Mouse (Mus musculus) neural tube, embryonic 10.5 days (tissue): ENCODE data around the gene Eaf2.
A peak's percentile ranks its signal among the peaks of the same experiment; 100 is the strongest.
"Not testable (repeated sequence)": the region's sequence is repeated elsewhere in the genome, so short reads cannot be mapped to it uniquely, and the experiment has no call there.

ENCODE experiments used
- DNase-seq: peaks from one replicate; pipeline ENCODE4 v3.0.0-alpha.2; 2017; ENCODE audit warnings: low spot score; ENCODE audit errors: extremely low spot score

Gene Eaf2

DNA sequence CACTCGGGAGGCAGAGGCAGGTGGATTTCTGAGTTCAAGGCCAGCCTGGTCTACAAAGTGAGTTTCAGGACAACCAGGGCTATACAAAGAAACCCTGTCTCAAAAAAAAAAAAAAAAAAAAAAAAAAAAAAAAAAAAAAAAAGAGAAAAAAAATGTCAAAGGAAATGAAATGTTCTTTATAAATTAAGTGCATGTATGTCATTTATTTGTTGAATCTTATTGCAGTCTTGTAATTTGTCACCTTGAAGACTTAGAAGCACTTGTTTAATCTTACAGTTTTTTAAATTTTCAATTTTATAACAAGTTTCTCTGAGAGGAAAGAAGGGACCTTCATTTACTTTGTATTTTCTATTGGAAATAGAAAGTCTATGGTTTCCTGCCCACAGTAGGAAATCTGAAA lies 27.9 kb downstream of the Eaf2 start:
- not testable (repeated sequence) for DNase-seq

DNA sequence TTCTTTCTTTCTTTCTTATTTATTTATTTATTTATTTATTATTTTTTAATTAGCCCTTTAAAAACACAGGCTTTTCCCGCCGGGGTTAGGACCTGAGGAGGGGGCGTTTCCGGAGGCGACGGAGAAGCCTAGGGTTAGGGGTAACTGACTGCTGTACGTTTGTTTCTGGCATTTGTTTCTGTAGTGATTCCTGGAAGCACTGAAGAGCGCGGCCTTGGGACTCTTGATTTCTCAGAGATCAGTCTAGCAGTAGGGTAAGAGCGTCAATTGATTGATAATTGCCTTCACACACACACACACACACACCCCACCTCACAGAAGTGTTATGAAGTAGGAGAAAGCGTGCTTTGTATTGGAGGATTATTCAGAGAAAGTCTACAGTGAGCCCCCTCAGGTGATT lies 46.0 kb downstream of the Eaf2 start:
- no peak for DNase-seq

DNA sequence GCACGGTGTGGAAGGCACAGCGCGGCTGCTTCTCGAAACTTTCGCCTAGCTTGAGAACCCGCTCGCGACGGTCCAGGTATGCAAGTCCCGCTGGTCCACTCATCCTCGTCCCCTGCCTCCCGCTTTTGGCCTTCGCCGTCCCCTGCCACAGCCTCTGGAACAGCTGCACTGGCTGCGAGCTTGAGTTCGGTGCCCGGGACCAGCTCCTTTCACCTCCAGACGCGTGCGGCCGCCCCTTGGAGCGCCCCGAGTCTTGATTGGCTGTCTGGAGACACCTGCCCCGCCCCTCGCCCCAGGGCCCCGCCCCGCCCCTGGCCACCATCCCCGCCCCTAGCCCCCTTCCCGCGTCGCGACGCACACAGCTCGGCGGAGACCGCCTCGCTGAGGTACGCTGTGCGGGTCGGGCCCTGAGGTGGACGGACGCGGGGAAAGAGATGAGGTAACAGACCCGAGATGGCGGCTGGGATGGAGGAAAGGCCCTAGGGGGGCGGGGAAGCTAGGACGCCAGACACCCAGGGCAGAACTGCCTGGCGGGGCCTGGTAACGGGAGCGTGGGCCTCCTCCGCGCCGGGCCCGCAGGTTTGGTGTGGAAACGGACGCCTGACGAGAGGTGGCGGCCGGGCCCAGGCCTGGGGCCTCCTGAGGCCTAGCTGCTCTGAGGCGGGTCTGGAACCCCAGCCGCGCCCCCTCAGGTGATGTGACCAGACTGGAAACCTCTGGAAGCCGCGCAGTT lies 46.6 kb downstream of the Eaf2 start, which contains the start of gene Iqcb1:
Gene Iqcb1, plus strand, starts transcription at position 332 of the 733 bp plus-strand sequence.
- peak; percentile 91 for DNase-seq

DNA sequence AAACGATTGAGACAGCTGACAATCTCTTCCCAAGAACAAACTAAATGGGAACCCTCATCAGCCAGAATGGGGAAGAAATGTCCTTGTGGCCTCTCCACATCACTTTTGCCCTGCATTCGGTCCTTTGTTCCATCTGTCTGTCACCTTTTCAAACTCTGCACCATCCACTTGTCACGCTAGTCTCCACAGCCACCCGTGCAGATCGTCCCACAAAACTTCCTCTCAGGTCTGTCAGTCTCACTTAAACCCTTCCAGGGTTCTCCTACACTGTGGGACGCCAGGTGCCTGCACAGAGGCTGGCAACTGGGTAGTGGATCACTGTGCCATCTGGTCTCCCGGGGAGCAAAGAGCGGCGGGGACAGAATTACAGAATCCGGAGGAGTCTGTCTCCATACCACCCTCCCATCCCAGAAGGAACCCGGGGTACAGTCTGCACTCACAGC lies 47.2 kb downstream of the Eaf2 start:
- DNase-seq = no peak

DNA sequence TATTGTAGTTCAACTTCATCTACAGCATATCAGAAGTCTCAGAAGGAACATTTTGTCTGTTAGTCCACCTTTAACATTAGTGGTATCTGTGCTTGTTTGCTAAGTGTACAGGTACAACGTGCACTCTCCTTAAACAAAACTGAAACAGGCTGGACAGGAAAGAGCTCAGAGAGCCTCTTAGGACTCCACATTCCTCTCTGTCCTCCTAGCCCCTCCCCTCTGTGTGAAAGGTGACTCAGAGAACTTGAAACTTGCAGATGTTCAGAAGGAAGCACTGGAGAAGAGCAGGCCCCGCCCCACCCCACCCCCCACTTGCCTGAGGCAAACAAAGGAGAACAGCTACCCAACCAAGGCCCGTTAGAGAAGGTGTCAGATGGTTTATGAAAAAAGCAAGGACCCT lies 53.3 kb downstream of the Eaf2 start:
- peak; percentile 22 for DNase-seq

DNA sequence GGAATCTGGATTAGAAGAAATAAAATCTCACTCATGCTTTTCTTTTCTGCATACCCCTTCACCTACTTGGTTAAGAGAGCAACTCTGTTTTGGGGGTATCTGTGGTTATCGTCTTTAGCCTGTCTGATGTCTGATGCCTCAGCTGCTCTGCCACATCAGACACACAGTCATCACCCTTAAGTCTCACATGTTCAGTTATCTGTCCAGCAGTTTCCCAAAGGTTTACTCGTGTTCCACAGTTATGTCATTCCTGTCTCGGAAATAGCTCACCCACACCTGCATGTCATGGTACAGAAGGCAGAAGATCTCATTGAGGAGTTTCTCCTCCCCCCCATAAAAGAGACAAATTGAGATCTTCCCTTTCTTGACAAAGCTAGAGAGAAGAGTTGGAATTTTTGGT lies 54.1 kb downstream of the Eaf2 start:
- no peak for DNase-seq

DNA sequence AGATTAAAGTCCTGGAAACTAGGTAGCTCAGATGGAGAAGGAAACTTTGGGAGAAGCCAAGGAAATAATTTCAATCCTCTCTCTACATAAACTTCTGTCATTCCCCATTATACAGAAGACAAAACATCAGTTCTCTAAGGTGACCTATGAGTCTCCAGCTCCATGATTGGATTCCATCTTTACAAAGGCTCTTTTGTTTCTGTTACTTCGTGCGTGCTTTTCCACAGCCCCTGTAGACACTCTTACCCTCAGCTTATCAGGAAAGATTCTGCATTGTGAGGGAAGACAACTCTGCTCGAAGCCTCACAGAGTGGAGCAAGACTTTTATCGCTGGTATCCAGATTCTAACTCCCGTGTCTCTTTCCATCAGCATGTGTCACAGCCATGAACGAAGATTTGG lies 54.8 kb downstream of the Eaf2 start:
- no peak for DNase-seq

DNA sequence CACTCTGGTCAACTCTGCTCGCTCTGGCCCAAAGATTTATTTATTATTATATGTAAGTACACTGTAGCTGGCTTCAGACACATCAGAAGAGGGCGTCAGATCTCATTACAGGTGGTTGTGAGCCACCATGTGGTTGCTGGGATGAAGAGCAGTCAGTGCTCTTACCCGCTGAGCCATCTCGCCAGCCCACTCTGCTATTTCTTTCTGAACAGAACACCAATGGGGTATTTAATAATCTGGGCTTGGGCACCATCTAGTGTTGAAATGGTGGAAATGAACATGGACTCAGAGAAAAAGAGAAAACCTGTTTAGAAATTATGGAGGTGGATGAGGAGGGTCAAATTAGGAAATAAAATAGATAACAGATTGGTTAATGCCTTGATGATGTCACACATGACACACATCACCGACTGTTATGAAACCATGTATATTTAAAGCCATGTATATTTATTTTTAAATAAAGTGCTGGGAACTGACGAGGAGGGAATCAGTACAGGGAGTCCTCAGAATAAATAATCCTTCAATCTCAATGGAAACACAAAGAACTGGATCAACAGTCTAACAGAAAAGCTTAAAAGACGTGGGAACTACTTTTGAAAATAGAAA lies 57.4 kb downstream of the Eaf2 start:
- DNase-seq = peak; percentile 50

DNA sequence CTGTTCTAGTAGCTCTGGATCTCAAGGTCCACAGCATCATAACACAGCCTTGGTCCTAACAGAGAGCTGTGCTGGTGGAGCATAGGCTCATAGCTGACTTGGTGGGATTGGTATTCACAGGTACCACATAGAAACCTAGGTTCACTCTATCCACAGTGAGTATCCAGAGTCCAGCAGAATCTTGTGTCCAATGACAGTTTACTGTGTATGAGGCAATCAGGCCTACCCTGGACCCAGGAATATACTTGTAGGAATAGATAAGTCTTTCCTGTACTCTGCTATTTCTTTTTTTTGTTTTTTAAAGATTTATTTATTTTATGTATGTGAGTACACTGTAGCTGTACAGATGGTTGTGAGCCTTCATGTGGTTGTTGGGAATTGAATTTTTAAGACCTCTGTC lies 57.9 kb downstream of the Eaf2 start:
- DNase-seq = no peak

DNA sequence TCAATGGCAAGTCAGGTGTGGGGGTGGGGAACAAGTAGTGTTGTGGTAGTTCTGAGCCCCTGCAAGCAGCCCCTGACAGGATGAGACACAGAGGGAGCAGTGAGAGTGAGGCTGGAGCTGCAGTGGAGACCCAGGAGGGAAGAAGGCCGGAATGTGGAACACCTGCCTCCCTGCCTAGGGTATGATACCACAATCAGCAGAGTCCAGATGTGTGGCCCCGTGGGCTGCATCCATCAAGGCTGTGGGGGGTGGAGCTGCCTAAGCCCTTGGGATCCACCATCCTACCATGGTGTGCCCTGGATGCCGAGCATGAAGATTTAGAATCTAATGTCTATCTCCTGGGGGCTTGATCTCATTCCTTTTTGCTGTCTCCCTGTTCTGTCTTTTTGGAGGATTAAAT lies 61.1 kb downstream of the Eaf2 start:
- DNase-seq = no peak

DNA sequence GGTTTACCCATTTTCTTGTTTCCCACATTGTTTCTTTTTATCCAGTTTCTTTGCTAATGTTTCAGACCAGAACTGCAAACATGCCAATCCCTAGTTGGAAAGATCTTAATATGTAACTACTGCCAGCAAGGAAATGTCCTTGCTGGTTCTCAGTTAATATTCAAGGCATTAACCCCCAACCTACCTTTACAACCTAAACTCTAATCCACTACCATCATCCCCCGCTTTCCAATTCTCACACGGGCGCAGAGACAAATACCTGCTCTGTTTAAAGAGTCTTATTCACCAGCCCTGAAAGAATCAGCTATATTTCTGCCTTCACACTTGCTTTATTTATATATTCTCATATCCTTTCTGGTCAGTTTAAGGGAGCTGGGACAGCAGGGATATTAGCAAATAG lies 66.2 kb downstream of the Eaf2 start:
- DNase-seq = no peak

DNA sequence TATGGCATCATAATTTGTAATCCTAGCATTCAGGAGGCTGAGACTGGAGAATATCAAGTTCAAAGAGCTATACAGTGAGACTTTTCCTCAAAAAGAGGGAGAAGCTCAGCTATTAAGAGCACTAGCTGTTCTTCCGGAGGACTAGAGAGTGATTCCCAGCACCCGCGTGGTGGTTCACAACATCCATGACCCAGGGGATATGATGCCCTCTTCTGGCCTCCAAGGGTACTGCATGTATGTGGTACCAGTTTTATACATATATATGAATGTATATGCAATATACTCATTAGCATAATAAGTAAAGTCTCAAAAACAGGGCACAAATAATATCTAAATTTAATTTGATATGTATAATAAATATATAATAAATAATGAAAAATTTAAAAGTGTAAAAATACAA lies 72.4 kb downstream of the Eaf2 start:
- no peak for DNase-seq

DNA sequence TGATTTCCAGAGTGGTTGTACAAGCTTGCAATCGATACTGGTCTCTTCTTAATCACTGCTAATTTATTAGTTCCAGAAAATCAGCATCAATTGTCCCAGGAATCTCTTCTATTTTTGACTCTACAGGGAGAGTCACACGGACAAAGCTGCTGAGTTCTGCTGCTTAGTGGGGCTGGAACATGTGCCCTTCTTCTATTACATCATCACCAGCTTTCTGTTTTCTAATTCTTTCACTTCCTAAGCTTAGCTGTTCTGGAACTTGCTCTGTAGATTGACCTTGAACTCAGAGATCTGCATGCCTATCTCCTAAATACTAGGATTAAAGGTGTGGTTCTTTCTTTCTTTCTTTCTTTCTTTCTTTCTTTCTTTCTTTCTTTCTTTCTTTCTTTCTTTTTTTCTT lies 76.5 kb downstream of the Eaf2 start:
- DNase-seq = no peak

DNA sequence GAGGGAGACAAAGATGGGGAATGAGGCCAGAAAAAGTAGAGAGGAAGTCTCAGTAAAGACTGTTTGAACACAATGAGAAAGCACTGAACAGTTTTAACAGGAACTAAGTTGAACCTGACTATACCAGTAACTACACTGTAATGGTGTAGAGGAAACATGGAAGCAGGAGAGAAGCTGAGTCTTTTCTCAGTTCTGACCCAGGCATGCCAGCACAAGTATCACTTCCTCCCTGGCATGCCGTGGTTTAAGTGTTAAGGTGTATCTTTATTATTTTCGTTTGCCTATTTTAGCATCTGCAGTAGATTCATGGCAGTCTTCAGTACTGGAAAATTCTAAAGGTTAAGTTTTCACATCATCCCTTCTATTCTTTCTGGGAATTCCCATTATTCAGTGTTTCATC lies 79.8 kb downstream of the Eaf2 start:
- DNase-seq = no peak

DNA sequence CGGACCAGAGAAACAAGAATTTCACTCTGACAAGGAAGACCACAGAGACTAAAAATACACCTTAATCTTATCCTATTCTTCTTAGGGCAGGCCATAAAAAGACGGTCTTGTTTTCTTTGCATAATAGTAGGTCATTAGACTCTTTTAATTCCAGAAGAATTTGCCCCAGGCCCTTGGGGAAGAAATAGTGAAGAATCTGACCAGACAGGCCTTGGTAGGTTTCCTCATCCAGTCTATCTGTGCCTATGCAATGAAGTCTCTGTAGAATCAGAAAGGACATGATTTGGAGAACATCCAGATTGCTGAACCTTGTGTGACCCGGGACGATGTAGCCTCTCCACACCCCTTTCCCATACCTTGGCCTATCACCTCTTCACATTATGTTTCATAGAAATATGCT lies 84.6 kb downstream of the Eaf2 start:
- DNase-seq = no peak

DNA sequence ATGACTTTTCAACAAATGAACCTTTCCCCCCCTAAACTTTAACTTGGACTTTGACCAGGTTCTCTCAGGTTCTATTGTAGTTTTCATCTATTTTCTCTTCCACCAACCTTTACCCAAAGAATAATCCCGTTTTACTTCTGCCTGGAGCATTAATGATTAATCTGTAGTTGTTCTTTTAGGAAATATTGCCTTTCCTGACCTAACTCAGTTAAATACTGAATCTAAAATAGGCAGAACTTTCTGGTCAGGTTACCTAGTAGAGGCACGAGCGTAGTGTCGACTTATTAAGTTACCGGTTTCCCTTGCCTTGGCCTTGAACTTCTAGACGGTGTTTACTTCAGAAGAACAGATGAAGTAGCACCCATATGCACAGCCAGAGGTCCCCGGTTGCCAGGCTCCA lies 88.3 kb downstream of the Eaf2 start:
- no peak for DNase-seq

DNA sequence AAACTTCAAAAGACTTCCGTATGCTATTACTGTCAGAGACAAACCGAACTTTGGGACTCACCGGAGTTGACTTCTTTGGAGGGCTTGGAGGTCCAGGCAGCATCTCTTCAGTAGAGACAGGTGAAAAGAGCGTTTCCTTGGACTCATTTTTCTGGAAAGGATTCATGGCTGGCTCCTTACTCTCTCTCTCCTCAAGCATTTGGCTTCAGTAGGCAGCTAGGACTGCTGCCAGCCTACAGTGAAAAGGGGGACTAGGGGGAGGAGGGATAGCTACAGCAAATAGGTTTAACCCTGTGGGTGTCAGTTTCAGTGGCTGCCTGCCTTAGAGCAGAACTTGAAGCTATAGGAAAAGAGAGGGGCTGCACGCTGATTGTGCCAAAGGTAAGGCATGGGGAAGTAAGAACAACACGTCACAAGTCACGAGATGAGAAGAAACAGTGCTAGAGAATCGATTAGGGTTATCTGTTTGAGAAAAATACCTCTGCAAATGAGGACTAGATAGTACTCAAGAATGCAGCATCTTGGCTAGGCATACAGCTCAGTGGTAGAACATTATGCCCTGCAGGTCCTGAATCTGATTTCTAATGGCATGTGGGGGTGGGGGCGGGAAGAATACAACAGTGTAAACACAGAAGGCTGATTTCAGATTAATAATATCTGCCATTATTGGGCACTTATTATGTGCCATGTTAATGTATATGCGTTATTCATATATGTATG lies 90.0 kb downstream of the Eaf2 start, which contains the start of gene Slc15a2:
Gene Slc15a2, minus strand, starts transcription at position 369 of the 720 bp plus-strand sequence.
- DNase-seq = no peak

DNA sequence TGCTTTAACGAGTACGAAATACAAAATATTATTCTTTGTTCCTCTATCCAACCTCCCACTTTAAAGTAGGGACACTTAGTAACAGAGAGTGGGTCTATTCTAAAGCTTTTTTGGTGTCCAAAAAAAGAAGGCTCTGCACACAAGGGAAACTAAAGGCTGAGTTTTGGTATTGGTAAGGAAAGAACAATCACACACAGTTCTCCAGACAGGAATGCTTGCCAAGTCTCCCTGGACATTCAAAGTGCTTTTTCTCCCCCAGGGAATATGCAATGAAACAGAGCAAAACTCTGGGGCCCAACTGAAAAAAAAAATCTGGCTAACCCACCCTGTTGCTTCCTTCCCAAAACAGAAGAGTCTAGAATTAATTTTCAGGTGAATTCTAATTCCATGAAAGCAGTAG lies 90.7 kb downstream of the Eaf2 start:
- no peak for DNase-seq

DNA sequence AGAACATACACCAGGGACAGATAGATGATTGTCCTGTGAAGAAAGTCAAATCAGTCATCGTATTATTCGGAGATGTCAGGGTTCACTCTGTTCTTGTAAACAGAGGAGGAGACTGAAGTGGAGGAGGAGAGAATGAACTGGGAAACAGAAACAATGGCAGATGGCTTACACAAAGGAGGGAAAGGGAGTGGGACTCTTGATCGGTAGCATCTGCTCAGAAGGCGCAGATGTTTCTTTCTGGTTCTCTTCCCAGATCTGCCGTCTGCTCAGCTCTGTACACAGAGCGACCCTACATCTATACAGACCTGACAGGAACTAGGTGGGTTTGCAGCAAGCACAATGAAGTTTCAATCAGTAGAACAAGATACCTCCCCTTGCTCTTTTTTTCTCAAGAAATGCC lies 99.1 kb downstream of the Eaf2 start:
- DNase-seq = no peak

DNA sequence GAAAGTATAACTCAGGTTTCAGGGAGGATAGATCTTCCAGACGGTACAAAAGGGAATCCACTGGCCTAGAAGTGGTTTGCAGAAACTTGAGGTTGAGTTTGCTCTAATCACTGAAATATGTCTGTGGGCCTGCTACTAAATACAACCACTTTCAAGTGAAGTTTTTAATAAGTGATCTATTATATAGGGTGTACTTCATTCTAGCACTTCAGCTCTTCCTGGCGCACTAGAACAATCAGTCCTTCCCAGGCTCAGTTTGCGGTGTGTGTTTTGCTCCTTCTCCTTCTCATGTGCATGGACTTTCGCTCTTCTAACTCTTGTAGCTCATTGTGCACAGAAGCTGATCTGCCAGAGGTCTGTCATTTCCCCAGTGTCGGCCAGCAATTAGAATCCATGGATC lies 101.8 kb downstream of the Eaf2 start:
- no peak for DNase-seq

DNA sequence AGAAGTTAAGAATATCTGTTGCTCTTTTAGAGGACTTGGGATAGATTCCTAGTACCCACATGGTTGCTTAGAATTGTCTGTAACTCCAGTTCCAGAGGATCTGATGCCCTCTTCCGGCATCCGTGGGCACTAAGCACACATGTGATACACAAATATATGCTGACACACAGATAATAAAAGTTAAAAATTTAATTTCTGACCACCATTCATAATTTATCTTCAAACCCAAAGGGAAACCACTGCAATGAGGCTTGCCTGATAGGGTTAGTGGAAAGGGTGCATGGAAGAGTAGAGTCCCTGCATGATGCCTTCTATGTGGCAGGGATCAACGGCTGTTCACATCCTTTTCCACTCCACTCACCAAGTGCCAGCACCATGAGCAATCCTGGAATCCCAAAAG lies 103.1 kb downstream of the Eaf2 start:
- DNase-seq = no peak

DNA sequence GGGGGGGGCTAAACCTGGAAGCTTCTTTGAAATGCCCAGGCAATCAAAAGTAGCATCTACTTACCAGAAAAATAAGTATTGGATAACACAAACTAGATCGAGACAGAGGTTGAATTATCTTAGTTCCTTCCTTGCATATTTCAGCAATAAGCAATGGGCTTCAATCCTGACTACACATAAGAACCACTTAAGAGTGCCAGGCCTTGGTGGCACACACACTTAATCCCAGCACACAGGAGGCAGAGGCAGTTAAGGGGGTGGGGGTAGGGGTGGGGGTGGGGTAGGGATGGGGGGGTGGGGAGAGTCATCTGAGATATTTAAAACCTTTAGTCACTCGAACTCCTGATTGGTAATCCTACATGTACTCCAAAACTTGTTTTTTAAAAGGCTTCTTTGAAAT lies 103.6 kb downstream of the Eaf2 start:
- DNase-seq = no peak

DNA sequence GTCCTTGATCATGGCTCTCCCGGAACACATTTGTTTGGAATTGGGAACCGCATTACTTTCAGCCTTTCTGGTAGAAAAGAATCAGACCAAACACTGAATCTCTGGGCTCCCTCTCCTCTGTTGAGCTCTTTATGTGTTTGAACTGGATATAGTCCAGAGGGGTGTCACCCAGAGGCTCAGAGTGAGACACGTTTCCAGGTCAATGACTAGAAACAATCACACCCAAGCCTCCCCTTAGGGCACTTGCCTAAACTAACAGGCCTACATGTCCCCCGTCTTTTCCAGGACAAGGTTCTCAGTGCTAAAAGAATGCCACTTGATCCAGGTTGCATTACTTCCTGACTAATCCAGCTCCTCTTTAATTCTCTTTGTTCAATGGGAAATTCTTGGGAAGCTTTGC lies 104.0 kb downstream of the Eaf2 start:
- DNase-seq = no peak
